Mouse (Mus musculus) olfactory bulb, adult 2 months (tissue): ENCODE measurements around the gene Dse. TPM values are rescaled to one million over a fixed set of nuclear protein-coding genes. Genes with fewer than 3 reads are reported as not detected.
A peak's percentile ranks its signal among the peaks of the same experiment; 100 is the strongest.
"Not testable (repeated sequence)": the region's sequence is repeated elsewhere in the genome, so short reads cannot be mapped to it uniquely, and the experiment has no call there.

ENCODE experiments used
- H3K27ac ChIP-seq: fragments of 200-500 bp; 2 replicates; pipeline ENCODE4 v1.5.1; 2012; ENCODE audit warnings: low read depth, low read length; ENCODE audit not compliant: insufficient read depth
- H3K4me1 ChIP-seq: fragments of 200-500 bp; 2 replicates; pipeline ENCODE4 v1.6.1; 2012; ENCODE audit warnings: low read length; ENCODE audit not compliant: control insufficient read depth, insufficient read depth
- H3K4me3 ChIP-seq: fragments of 200-500 bp; 2 replicates; pipeline ENCODE4 v1.5.1; 2012; ENCODE audit warnings: mild to moderate bottlenecking, low read depth, low read length, moderate library complexity; ENCODE audit not compliant: insufficient read depth
- CTCF ChIP-seq: fragments of 200-500 bp; IDR thresholded peaks from 2 replicates; pipeline ENCODE4 v1.5.1; 2012; ENCODE audit warnings: low read depth, mild to moderate bottlenecking, low read length, moderate library complexity; ENCODE audit not compliant: insufficient read depth
- POLR2A ChIP-seq: fragments of 200-500 bp; IDR thresholded peaks from 2 replicates; pipeline ENCODE4 v1.6.1; 2012; ENCODE audit warnings: mild to moderate bottlenecking, low read depth, low read length, moderate library complexity; ENCODE audit not compliant: insufficient read depth
- WGBS: fragments of 180-500 bp; shearing (Covaris S2); methylation state at CpG from one replicate; pipeline ENCODE4 v1.1.7; 2018; 5-methylcytosine and 5-hydroxymethylcytosine counted together
- polyA plus RNA-seq: library from polyadenylated mRNA; stranded (reverse); fragments of >200 nt; gene quantifications from 2 replicates; pipeline ENCODE4 v1.2.4, GENCODE M21; 2012; ENCODE audit warnings: low replicate concordance; ENCODE audit not compliant: missing spikeins, insufficient read depth, insufficient read length

Dse gene
- not detected in 2 replicates for polyA plus RNA-seq

GRCm38 (mm10) chr10:34207503-34207850 lies at the start of gene Dse:
Gene Dse (minus strand): TSS chr10:34207715.
- WGBS, result under 1% methylated on average over 14 of the region's 14 CpGs
- TF ChIP-seq CTCF (no peak), POLR2A (no peak)
- Histone ChIP-seq H3K4me3 (peak within 1 kb of the TSS; percentile 82), H3K27ac (peak within 1 kb of the TSS; percentile 73), H3K4me1 (0 out of 2 replicates have a peak, but pooled peaks cover 3% of the 10 kb centered on the region)

GRCm38 (mm10) chr10:34252833-34253232 lies 45.3 kb upstream of the Dse start:
- H3K4me1 ChIP-seq, H3K4me3 ChIP-seq, H3K27ac ChIP-seq: not testable (repeated sequence)
- WGBS, result 87% methylated on average over 9 of the region's 9 CpGs

- Histone ChIP-seq H3K27ac (no peak overlapping the region), H3K4me3 (no peak overlapping the region), H3K4me1 (no peaks in the 10 kb centered on the region)
- WGBS, result 60% methylated on average over 2 of the region's 2 CpGs
- TF ChIP-seq CTCF (no peak), POLR2A (no peak)
Observed at GRCm38 (mm10) chr10:34249594-34249993, 42.1 kb upstream of the Dse start.

- no peak for TF ChIP-seq CTCF
- TF ChIP-seq POLR2A, result no peak
- Histone ChIP-seq H3K27ac (no peak overlapping the region), H3K4me3 (no peak overlapping the region)
Observed at GRCm38 (mm10) chr10:34247757-34248156, 40.2 kb upstream of the Dse start.

GRCm38 (mm10) chr10:34246106-34246505 lies 38.6 kb upstream of the Dse start:
- no peaks in the 10 kb centered on the region for H3K4me1 ChIP-seq
- H3K27ac ChIP-seq, result no peak overlapping the region
- 55% methylated on average over 2 of the region's 2 CpGs for WGBS

More at GRCm38 (mm10) chr10:34247757-34248156, 40.2 kb upstream of the Dse start:
- no peaks in the 10 kb centered on the region for H3K4me1 ChIP-seq
- WGBS, result 53% methylated on average over 3 of the region's 3 CpGs

GRCm38 (mm10) chr10:34244745-34245144 lies 37.2 kb upstream of the Dse start:
- no peak overlapping the region for H3K27ac ChIP-seq
- H3K4me1 ChIP-seq, result no peaks in the 10 kb centered on the region
- WGBS, result 82% methylated on average over 5 of the region's 5 CpGs
- TF ChIP-seq POLR2A, result no peak
- TF ChIP-seq CTCF, result no peak
- H3K4me3 ChIP-seq, result no peak overlapping the region

More at GRCm38 (mm10) chr10:34246106-34246505, 38.6 kb upstream of the Dse start:
- H3K4me3 ChIP-seq, result no peak overlapping the region
- no peak for TF ChIP-seq CTCF

- peaks cover 4% of the 10 kb centered on the region for H3K4me1 ChIP-seq
- no peak overlapping the region for H3K27ac ChIP-seq
- WGBS, result 81% methylated on average over 4 of the region's 4 CpGs
- TF ChIP-seq POLR2A (no peak), CTCF (no peak)
- no peak overlapping the region for H3K4me3 ChIP-seq
Observed at GRCm38 (mm10) chr10:34238536-34238935, 31.0 kb upstream of the Dse start.

- no peak for TF ChIP-seq CTCF
- no peak for TF ChIP-seq POLR2A
- Histone ChIP-seq H3K4me3 (no peak overlapping the region), H3K4me1 (peaks cover 4% of the 10 kb centered on the region), H3K27ac (no peak overlapping the region)
- WGBS, result 78% methylated on average over 5 of the region's 5 CpGs
Observed at GRCm38 (mm10) chr10:34236569-34236968, 29.1 kb upstream of the Dse start.

- 23% methylated on average over 3 of the region's 3 CpGs for WGBS
- peak overlapping the region; percentile 24; the same call in 1 of the 2 replicates for H3K27ac ChIP-seq
- no peak overlapping the region for H3K4me3 ChIP-seq
- H3K4me1 ChIP-seq, result peaks cover 4% of the 10 kb centered on the region
- TF ChIP-seq POLR2A (no peak), CTCF (no peak)
Observed at GRCm38 (mm10) chr10:34235384-34235783, 27.9 kb upstream of the Dse start.
